Mouse (Mus musculus) inflammation-experienced regulatory T-cells (primary cell): ENCODE results near the gene Gm16867. TPM values are rescaled to one million over a fixed set of nuclear protein-coding genes. Genes with fewer than 3 reads are reported as not detected.

Experiments used
- polyA plus RNA-seq, 2 experiments: library from polyadenylated mRNA; unstranded; fragments of 100-300 nt; shearing (Covaris generic); gene quantifications; one replicate each; pipeline ENCODE4 v1.2.1; 2017

The Gm16867 gene
- 1 to 10 TPM in 1 of 2 experiments, not detected in 1; 7.2 TPM for polyA plus RNA-seq

DNA sequence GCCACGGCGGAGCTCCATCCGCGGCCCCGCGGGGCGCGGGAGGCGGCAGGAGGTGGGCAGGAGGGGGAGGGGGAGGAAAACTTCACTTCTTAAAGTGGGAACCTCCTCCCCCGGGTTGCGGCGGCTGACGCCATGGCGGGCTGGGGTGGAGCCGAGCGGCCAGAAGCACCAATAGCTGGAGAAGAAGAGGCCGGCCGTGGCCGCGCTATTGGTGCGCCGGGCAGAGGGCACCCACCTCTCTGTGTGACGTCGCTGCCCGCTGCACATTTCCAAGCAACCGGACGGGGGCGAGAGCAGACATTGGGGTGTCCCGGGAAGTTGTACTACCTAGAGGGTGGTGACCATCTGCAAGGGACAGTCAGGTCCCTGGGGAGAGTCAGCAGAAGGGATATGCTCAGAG is at the start of gene Gm16867:
Gm16867 (minus strand) TSS at position 189 of the 400 bp plus-strand sequence.

DNA sequence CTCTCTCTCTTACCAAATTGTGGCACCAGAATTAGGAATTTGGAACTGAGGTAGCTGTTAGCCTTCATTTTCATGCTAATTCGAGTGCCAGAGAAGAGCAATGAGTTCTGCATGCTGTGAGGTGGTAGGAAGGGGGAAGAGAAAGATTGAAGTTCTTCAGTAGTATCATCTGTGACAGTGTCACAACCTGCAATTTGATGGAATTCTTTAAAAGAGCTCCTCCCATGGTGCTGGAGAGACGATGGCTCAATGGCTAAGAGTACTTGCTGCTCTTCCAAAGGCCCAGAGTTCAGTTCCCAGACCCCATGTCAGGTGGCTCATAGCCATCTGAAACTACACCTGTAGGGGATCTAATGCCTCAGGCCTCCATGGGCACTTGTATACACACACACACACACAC is 9.3 kb upstream of the Gm16867 start, which contains the start of gene Gm27179:
Gm27179 (minus strand) TSS at position 101 of the 400 bp plus-strand sequence.

Other genes with a start within 250 kb of the Gm16867 start
- 1 to 10 TPM in 1 of 2 experiments, not detected in 1; 2.7 TPM for gene Synb, start 209.1 kb downstream of the Gm16867 start, polyA plus RNA-seq
- gene Gm27179, start 9.2 kb upstream of the Gm16867 start, polyA plus RNA-seq: under 1 TPM in 1 of 2 experiments, not detected in 1; 0.05 TPM
- 10 to 100 TPM; 14.2 to 28.6 TPM for gene Entpd4b, start 52.1 kb upstream of the Gm16867 start, polyA plus RNA-seq